ENCODE assay signal across 11 mouse cellular contexts in genomic region chr2:3765957-3766783, GRCm38 (mm10).
DNase-seq lines count a peak whose midpoint lies in the region; ATAC-seq lines count a peak whose summit lies in the region.
"Had no signal": no experiment of that assay in that cellular context is flagged by ENCODE, and none has a peak within 500 bp of the region (broad histone marks: within the 10 kb centered on the region; RNA-seq: fewer than 3 reads in every experiment).

No protein-coding gene starts in this region.

- DNase-seq in forebrain, embryonic 14.5 days (ENCODE audit: low spot score), result no peak
- DNase-seq in kidney, postnatal 25 days, result no peak
- peak; percentile 29 for DNase-seq in embryonic facial prominence, embryonic 11.5 days (ENCODE audit: low spot score)
- DNase-seq in frontal cortex, adult 2 months (ENCODE audit: extremely low spot score in 1 of 2, low spot score in 1 of 2), result no peak
- DNase-seq: cerebellum, adult 18-20 months; gastrocnemius, postnatal 36 days had no signal

- H3K27me3 ChIP-seq in forebrain, embryonic 12.5 days, result no peaks in the 10 kb centered on the region
- H3K27me3 ChIP-seq in forebrain, embryonic 14.5 days (replicated peaks; ENCODE audit: control insufficient read depth, insufficient read depth, low read length), result no peaks in the 10 kb centered on the region
- no peaks in the 10 kb centered on the region for H3K27me3 ChIP-seq in kidney, embryonic 16.5 days (ENCODE audit: insufficient read depth, low read length)
- no peaks in the 10 kb centered on the region for H3K27me3 ChIP-seq in embryonic facial prominence, embryonic 11.5 days (ENCODE audit: control insufficient read depth, insufficient read depth, low read length)
- H3K27me3 ChIP-seq in limb, embryonic 13.5 days, result no peaks in the 10 kb centered on the region
- no peaks in the 10 kb centered on the region for H3K27me3 ChIP-seq in midbrain, embryonic 13.5 days
- H3K27me3 ChIP-seq: forebrain, embryonic 15.5 days had no signal

- WGBS in forebrain, embryonic 12.5 days, result 73% methylated on average over 11 of the region's 11 CpGs
- 74% methylated on average over 11 of the region's 11 CpGs for WGBS in forebrain, embryonic 14.5 days
- 43% methylated on average over 11 of the region's 11 CpGs for WGBS in kidney, embryonic 16.5 days
- 52% methylated on average over 11 of the region's 11 CpGs for WGBS in embryonic facial prominence, embryonic 11.5 days
- WGBS in limb, embryonic 13.5 days, result 49% methylated on average over 11 of the region's 11 CpGs
- 80% methylated on average over 11 of the region's 11 CpGs for WGBS in midbrain, embryonic 13.5 days

- H3K36me3 ChIP-seq in forebrain, embryonic 12.5 days (replicated peaks), result no peaks in the 10 kb centered on the region
- H3K36me3 ChIP-seq in forebrain, embryonic 14.5 days (ENCODE audit: control insufficient read depth, insufficient read depth, low read length), result no peaks in the 10 kb centered on the region
- H3K36me3 ChIP-seq in kidney, embryonic 16.5 days (ENCODE audit: insufficient read depth, low read length), result no peaks in the 10 kb centered on the region
- H3K36me3 ChIP-seq in embryonic facial prominence, embryonic 11.5 days (replicated peaks; ENCODE audit: control insufficient read depth, insufficient read depth, low read depth, low read length), result no peaks in the 10 kb centered on the region
- no peaks in the 10 kb centered on the region for H3K36me3 ChIP-seq in limb, embryonic 13.5 days
- no peaks in the 10 kb centered on the region for H3K36me3 ChIP-seq in midbrain, embryonic 13.5 days
- H3K36me3 ChIP-seq: forebrain, embryonic 15.5 days had no signal

- H3K4me1 ChIP-seq in forebrain, embryonic 12.5 days, result peaks cover 5% of the 10 kb centered on the region; the same call in 1 of the 2 replicates
- H3K4me1 ChIP-seq in forebrain, embryonic 14.5 days (ENCODE audit: control insufficient read depth, insufficient read depth, low read length), result peaks cover 14% of the 10 kb centered on the region
- peaks cover 25% of the 10 kb centered on the region for H3K4me1 ChIP-seq in kidney, embryonic 16.5 days (ENCODE audit: insufficient read depth, low read length)
- H3K4me1 ChIP-seq in embryonic facial prominence, embryonic 11.5 days (ENCODE audit: control insufficient read depth, insufficient read depth, low read length), result no peaks in the 10 kb centered on the region
- peaks cover 45% of the 10 kb centered on the region for H3K4me1 ChIP-seq in limb, embryonic 13.5 days
- 0 out of 2 replicates have a peak, but pooled peaks cover 2% of the 10 kb centered on the region for H3K4me1 ChIP-seq in midbrain, embryonic 13.5 days (replicated peaks)

- 0 out of 2 replicates have a peak overlapping the region, but pooled peaks have one; percentile 36 for H3K27ac ChIP-seq in forebrain, embryonic 12.5 days
- no peak overlapping the region for H3K27ac ChIP-seq in forebrain, embryonic 14.5 days (ENCODE audit: low read depth, low read length)
- peak overlapping the region; percentile 39; the same call in 1 of the 2 replicates for H3K27ac ChIP-seq in kidney, embryonic 16.5 days (ENCODE audit: low read length)
- H3K27ac ChIP-seq in embryonic facial prominence, embryonic 11.5 days (replicated peaks; ENCODE audit: low read depth, low read length), result no peak overlapping the region
- peak overlapping the region; percentile 52; the same call in 1 of the 2 replicates for H3K27ac ChIP-seq in limb, embryonic 13.5 days
- H3K27ac ChIP-seq in midbrain, embryonic 13.5 days, result no peak overlapping the region
- H3K27ac ChIP-seq: forebrain, embryonic 15.5 days had no signal

- H3K9ac ChIP-seq in forebrain, embryonic 12.5 days, result no peak overlapping the region
- H3K9ac ChIP-seq in forebrain, embryonic 14.5 days (ENCODE audit: low read length), result no peak overlapping the region
- H3K9ac ChIP-seq in kidney, embryonic 16.5 days (replicated peaks; ENCODE audit: low read length), result no peak overlapping the region
- no peak overlapping the region for H3K9ac ChIP-seq in embryonic facial prominence, embryonic 11.5 days (replicated peaks; ENCODE audit: low read length)
- H3K9ac ChIP-seq in limb, embryonic 13.5 days, result no peak overlapping the region
- H3K9ac ChIP-seq in midbrain, embryonic 13.5 days (replicated peaks), result no peak overlapping the region
- H3K9ac ChIP-seq: forebrain, embryonic 15.5 days had no signal

- H3K4me3 ChIP-seq in forebrain, embryonic 12.5 days (replicated peaks), result no peak overlapping the region
- H3K4me3 ChIP-seq in forebrain, embryonic 14.5 days (ENCODE audit: low read depth, low read length), result no peak overlapping the region
- H3K4me3 ChIP-seq in kidney, embryonic 16.5 days (ENCODE audit: low read length), result no peak overlapping the region
- H3K4me3 ChIP-seq in embryonic facial prominence, embryonic 11.5 days (ENCODE audit: low read depth, low read length), result no peak overlapping the region
- H3K4me3 ChIP-seq in limb, embryonic 13.5 days, result no peak overlapping the region
- no peak overlapping the region for H3K4me3 ChIP-seq in midbrain, embryonic 13.5 days (replicated peaks)
- H3K4me3 ChIP-seq: forebrain, embryonic 15.5 days had no signal

- no peak overlapping the region for H3K4me2 ChIP-seq in forebrain, embryonic 12.5 days
- H3K4me2 ChIP-seq in forebrain, embryonic 14.5 days (ENCODE audit: low read length), result no peak overlapping the region
- no peak overlapping the region for H3K4me2 ChIP-seq in kidney, embryonic 16.5 days (replicated peaks; ENCODE audit: low read depth, low read length)
- no peak overlapping the region for H3K4me2 ChIP-seq in embryonic facial prominence, embryonic 11.5 days (ENCODE audit: low read depth, low read length)
- no peak overlapping the region for H3K4me2 ChIP-seq in limb, embryonic 13.5 days (replicated peaks)
- no peak overlapping the region for H3K4me2 ChIP-seq in midbrain, embryonic 13.5 days (replicated peaks)
- H3K4me2 ChIP-seq: forebrain, embryonic 15.5 days had no signal

- no peak for ATAC-seq in forebrain, embryonic 12.5 days (ENCODE audit: low FRiP score)
- ATAC-seq in forebrain, embryonic 14.5 days, result no peak
- no peak for ATAC-seq in kidney, embryonic 16.5 days (ENCODE audit: low FRiP score, low TSS enrichment)
- ATAC-seq in embryonic facial prominence, embryonic 11.5 days (replicated peaks; ENCODE audit: insufficient number of reproducible peaks, low FRiP score, low TSS enrichment, low read depth), result no peak
- ATAC-seq in limb, embryonic 13.5 days (ENCODE audit: low FRiP score, low read depth), result peak; percentile 58; the same call in 1 of the 2 replicates
- no peak for ATAC-seq in midbrain, embryonic 13.5 days
- ATAC-seq: forebrain, embryonic 15.5 days had no signal

- H3K9me3 ChIP-seq in forebrain, embryonic 12.5 days, result no peaks in the 10 kb centered on the region
- H3K9me3 ChIP-seq in forebrain, embryonic 14.5 days (replicated peaks; ENCODE audit: control insufficient read depth, low read length), result no peaks in the 10 kb centered on the region
- H3K9me3 ChIP-seq in kidney, embryonic 16.5 days (ENCODE audit: low read length), result no peaks in the 10 kb centered on the region
- no peaks in the 10 kb centered on the region for H3K9me3 ChIP-seq in embryonic facial prominence, embryonic 11.5 days (replicated peaks; ENCODE audit: control insufficient read depth, low read length)
- no peaks in the 10 kb centered on the region for H3K9me3 ChIP-seq in limb, embryonic 13.5 days
- no peaks in the 10 kb centered on the region for H3K9me3 ChIP-seq in midbrain, embryonic 13.5 days
- H3K9me3 ChIP-seq: forebrain, embryonic 15.5 days had no signal

Comparison
In these comparisons a context has a peak if more than half of its experiments do, and no peak if none do; other contexts are left out.
1. H3K27ac ChIP-seq: peak in forebrain, embryonic 12.5 days (single experiment), kidney, embryonic 16.5 days (single experiment) and limb, embryonic 13.5 days (single experiment); none in forebrain, embryonic 14.5 days (single experiment), embryonic facial prominence, embryonic 11.5 days (single experiment) and midbrain, embryonic 13.5 days (single experiment).